Mouse (Mus musculus) embryo, embryonic 11.5 days (tissue): ENCODE data around the gene Rps8.

Experiments used
- DNase-seq: peaks from one replicate; pipeline ENCODE4 v3.0.0-alpha.2; 2012; ENCODE audit warnings: low read depth, low spot score

Rps8 gene

GRCm38 (mm10) chr4:117125348-117125909 is 30.6 kb downstream of the Rps8 start, which contains the start of gene Btbd19:
Btbd19 (minus strand) TSS chr4:117125725.
- DNase-seq = no peak

GRCm38 (mm10) chr4:117124518-117125347 is 31.3 kb downstream of the Rps8 start:
- no peak for DNase-seq

- no peak for DNase-seq
These were observed 31.9 kb downstream of the Rps8 start for GRCm38 (mm10) chr4:117124218-117124517.

- no peak for DNase-seq
These were observed 32.4 kb downstream of the Rps8 start for GRCm38 (mm10) chr4:117123546-117124217.

GRCm38 (mm10) chr4:117122209-117122608 is 33.8 kb downstream of the Rps8 start:
- no peak for DNase-seq

- DNase-seq = peak; percentile 85
These were observed 35.3 kb downstream of the Rps8 start for GRCm38 (mm10) chr4:117120445-117121414.

GRCm38 (mm10) chr4:117120052-117120444 is 36.0 kb downstream of the Rps8 start:
- DNase-seq = no peak

- no peak for DNase-seq
These were observed 36.4 kb downstream of the Rps8 start for GRCm38 (mm10) chr4:117119636-117120035.

GRCm38 (mm10) chr4:117117931-117118330 is 38.1 kb downstream of the Rps8 start:
- DNase-seq = no peak

GRCm38 (mm10) chr4:117115592-117115991 is 40.5 kb downstream of the Rps8 start:
- no peak for DNase-seq

- no peak for DNase-seq
These were observed 42.8 kb downstream of the Rps8 start for GRCm38 (mm10) chr4:117113237-117113636.

- DNase-seq = no peak
These were observed 45.1 kb downstream of the Rps8 start for GRCm38 (mm10) chr4:117110985-117111384.

GRCm38 (mm10) chr4:117110249-117110648 is 45.8 kb downstream of the Rps8 start:
- DNase-seq = no peak

- no peak for DNase-seq
These were observed 46.7 kb downstream of the Rps8 start for GRCm38 (mm10) chr4:117109330-117109729.

- DNase-seq = no peak
These were observed 47.6 kb downstream of the Rps8 start for GRCm38 (mm10) chr4:117108524-117108849.

- no peak for DNase-seq
These were observed 48.1 kb downstream of the Rps8 start for GRCm38 (mm10) chr4:117107813-117108523.

GRCm38 (mm10) chr4:117105127-117105526 is 50.9 kb downstream of the Rps8 start:
- no peak for DNase-seq

GRCm38 (mm10) chr4:117104672-117105071 is 51.4 kb downstream of the Rps8 start:
- DNase-seq = no peak
